Mouse (Mus musculus) urinary bladder, postnatal 4 days (tissue): ENCODE results near the gene Rbpj.
"Not testable (repeated sequence)": the region's sequence is repeated elsewhere in the genome, so short reads cannot be mapped to it uniquely, and the experiment has no call there.

ENCODE experiments used
- DNase-seq, 2 experiments: peaks; one replicate each; pipeline ENCODE4 v3.0.0; 2021 to 2022; ENCODE audit warnings: low spot score in 2 of 2

Rbpj gene

DNA sequence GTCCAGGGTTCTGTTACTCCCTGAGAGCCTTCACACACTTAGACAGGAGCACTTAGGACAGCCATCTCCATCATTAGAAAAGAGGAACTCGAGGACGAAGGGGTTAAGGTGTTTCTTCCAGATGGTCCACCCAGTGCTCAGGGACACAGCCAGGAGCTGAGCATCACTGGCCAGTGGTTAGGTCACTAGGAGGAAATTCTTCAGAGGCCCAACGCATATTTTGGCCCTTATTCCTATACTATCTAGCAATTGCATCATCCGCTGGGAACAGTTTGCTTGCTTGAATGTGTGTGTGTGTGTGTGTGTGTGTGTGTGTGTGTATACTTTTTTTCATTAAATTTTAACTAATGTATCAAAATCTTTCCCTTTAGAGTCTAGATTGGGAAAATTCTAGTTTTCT lies 45.5 kb downstream of the Rbpj start:
- no peak for DNase-seq

DNA sequence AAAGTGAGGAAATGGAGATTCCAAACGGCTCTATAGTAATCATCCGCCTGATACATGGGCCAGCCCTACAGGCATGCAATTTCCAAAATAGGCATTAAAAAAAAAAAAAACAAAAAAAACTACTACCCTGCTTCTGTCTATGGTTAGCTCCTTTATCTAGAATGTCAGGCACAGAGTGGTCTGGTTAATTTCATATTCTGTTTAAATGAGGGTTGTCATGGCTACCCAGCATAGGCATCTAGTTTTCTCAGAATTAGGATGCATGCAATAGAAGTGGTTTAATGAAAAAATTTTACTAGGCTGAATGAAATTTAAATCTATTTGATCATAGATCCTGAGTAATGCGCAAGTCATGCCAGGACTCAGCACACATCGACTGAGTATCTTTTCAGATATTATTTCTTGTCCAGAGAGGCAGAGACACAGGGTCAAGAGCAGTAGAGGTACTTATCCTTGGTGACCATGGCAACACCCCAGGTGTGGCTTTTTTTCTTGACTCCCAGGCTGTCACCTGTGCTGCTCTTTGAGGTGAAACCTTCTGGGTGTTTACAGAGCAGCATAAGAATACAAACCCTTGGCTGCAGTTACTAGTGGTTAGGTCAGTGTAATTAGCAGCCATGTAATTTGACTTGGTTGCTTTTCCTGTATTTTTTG lies 49.1 kb downstream of the Rbpj start:
- DNase-seq, result no peak

DNA sequence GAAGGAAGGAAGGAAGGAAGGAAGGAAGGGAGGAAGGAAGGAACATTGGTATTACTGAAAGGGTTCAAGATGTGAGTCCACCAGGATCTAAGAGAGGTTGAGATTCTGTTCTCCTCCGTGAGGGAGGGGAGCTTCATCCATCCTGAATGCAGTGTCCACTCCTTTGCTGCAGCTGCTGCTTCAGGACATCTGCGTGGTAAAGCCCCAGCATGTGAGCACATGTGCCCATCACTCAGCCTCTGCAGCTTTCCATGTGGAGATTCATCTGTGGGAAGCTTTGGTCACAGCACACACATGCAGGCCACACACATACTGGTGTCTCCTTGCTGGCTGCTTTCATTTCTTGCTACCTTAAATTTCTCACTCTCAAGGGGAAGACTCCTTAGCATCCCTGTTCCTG lies 50.5 kb downstream of the Rbpj start:
- DNase-seq, result no peak

- DNase-seq, result no peak
Measured at GRCm38 (mm10) chr5:53517802-53518201, 51.9 kb downstream of the Rbpj start.

DNA sequence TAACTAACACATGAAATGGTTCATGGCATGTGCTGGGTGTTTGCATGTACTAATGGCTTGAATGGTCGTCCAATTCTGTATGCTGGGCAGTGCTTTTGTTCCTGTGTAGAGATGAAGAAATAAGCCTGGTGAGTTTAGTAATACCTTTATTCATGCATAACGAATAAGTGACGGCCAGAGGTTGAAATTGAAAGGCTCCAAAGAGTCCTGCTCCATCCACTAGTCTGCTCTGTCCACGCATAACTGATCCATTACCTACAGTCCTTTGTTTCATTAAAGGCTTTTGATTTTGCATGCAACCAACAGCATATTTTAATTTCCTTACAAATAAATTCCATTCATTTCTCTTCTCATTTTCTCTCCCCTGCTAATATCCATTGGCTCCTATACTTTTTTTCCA lies 53.2 kb downstream of the Rbpj start:
- DNase-seq, result no peak

DNA sequence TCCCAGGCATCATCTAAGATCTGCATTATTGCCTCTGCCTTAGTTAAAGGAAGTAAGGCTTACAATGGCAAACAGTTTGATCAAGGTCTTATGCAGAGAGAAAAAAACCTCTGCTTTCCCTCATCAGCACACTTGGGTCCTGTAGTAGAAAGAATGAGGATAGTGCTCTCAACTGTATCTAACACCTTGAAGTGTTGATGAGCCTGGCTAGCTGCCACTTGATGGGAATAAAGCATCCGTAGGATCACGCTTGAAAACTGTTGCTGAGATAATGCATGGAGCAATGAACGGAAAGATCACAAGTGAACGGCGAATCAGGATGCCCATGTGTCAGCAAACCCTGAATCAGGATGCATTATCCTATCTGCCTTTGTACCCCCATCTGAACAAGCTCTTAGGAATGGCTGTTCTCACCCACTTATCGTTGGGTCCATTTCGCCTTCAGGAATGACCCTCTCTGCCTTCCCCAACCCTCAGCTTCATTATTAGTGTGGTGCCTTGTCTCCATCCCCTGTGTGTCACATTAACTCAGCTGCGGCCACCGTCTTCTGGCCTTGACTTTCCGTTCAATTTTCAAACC lies 54.1 kb downstream of the Rbpj start:
- DNase-seq, result no peak

DNA sequence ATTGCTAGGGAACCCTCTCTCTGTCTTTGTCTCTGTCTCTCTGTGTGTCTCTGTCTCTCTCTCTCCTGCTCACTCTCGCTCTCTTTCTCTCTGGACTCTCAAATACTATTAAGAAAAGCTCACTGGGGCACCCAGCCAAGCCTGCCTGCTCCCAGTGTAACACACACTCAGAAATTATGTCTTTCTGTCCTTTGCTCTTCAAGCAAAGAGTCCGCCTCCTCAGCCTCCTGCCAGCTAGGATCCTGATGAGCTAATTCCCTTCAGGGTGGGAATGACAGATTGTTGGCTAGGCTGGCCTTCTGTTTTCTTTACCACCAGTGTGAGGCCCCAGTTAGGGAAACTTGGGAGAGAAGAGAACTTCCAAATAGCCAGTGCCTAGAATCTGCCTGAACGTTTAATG lies 57.1 kb downstream of the Rbpj start:
- peak; percentile 65 to 78 for DNase-seq

DNA sequence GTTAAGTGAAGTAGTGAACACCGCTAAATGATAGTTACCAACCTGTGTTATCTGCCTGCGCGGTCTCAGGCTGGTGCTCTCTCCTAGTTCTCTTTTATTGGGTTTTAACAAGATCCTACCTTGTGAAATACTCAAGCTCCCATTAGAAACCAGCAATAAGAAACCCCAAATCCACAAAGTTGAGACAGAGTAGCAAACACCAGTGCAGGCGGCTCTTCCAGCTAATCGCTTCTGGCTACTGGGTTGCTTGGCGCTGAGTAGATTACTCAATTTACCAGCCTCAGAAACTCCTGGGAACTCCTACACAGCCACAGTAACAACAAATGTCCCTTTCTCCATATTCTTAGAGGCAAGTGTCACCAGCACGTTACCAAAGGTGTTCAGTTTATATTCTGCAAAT lies 58.2 kb downstream of the Rbpj start:
- DNase-seq, result no peak

- no peak for DNase-seq
Measured at GRCm38 (mm10) chr5:53524831-53525230, 58.9 kb downstream of the Rbpj start.

- no peak for DNase-seq
Measured at GRCm38 (mm10) chr5:53525305-53526069, 59.5 kb downstream of the Rbpj start.

DNA sequence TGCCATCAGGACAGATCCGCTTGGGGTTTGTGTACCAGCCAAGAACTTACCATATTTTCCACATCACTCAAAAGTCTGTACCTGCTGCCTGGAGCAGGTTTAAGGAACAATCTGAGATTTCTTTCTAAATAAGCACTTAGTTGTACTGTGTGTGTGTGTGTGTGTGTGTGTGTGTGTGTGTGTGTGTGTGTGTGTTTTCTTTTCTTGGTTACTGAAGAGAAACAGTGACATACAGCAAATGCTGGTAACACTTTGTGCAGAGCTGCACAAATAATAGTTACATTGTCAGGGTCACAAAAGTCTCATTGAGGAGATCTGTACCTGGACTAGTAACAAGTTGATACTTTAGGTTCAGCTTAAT lies 60.1 kb downstream of the Rbpj start:
- no peak for DNase-seq

GRCm38 (mm10) chr5:53529846-53530245 lies 63.9 kb downstream of the Rbpj start:
- DNase-seq, result no peak

- DNase-seq, result no peak
Measured at GRCm38 (mm10) chr5:53535096-53535495, 69.1 kb downstream of the Rbpj start.

- DNase-seq, result no peak
Measured at GRCm38 (mm10) chr5:53536635-53537554, 70.9 kb downstream of the Rbpj start.

GRCm38 (mm10) chr5:53539860-53540633 lies 74.1 kb downstream of the Rbpj start:
- DNase-seq, result no peak

GRCm38 (mm10) chr5:53542073-53542472 lies 76.1 kb downstream of the Rbpj start:
- no peak for DNase-seq

GRCm38 (mm10) chr5:53543399-53543798 lies 77.4 kb downstream of the Rbpj start:
- no peak for DNase-seq

GRCm38 (mm10) chr5:53543945-53544344 lies 78.0 kb downstream of the Rbpj start:
- no peak for DNase-seq

DNA sequence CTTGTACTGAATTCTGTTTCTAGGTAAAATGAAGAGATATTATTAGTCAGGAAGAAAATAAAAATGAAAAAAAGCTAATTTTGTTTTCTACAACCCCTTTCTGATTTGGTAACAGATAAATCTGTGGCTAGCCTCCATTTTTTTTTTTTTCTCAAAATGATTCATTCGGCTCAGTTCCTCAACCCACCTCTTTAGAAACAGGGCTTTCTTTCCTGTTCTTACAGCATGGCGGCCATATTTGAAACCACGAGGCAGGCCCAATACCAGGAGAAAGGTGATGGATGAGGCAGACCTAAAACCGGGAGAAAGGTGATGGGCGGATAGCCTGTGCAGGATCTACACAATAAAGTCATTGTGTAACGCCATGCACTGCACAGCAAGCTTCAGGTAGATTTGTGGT lies 80.5 kb downstream of the Rbpj start:
- DNase-seq, result no peak

DNA sequence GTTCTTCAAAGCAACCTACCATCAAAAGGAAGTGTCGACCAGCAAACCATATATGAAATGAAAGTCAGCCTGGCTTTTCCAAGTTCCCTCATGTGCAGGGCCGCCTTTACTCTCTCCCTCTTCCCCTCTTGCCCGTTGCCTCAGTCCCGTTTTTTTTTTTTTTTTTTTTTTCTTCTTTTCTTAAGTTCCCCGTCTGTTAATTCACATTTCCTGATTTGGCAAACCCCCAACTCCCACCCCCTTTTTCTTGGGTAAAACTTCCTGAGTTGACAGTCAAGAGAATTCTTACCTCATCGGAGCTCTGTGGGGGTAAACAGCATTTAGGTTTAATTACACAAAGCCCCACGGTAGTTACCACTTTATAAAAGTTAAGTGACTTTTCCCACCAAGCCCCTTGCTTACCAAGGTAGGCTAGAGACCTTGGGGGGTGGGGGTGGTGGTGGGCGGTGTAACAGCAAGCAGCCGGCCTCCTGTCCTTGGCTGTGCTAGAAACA lies 81.1 kb downstream of the Rbpj start:
- no peak for DNase-seq

- DNase-seq, result not testable (repeated sequence)
Measured at GRCm38 (mm10) chr5:53550329-53550728, 84.4 kb downstream of the Rbpj start.
